Mouse (Mus musculus): ENCODE measurements around the gene Neb.
A peak's percentile ranks its signal among the peaks of the same experiment; 100 is the strongest.

Gene Neb

DNA sequence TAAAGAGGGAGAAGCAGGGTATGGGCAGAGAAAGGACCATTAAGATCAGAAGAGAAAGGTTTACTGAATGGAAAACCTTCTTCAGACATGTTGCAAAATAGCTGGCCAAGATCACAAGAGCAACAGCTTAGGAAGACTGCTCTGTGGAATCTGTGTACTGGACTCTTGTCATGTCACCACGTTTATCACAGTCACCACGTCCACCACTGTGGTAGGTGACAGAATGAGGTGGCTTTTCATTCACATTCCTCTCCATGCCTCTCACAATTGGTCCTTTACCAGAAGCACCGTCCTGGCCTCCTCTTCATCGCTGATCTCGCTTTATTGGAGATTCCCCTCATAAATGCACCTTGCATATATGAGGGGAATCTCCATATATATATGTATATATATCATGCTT lies 71.6 kb downstream of the Neb start:
- no peak for DNase-seq (ENCODE audit: low spot score in 2 of 2)

DNA sequence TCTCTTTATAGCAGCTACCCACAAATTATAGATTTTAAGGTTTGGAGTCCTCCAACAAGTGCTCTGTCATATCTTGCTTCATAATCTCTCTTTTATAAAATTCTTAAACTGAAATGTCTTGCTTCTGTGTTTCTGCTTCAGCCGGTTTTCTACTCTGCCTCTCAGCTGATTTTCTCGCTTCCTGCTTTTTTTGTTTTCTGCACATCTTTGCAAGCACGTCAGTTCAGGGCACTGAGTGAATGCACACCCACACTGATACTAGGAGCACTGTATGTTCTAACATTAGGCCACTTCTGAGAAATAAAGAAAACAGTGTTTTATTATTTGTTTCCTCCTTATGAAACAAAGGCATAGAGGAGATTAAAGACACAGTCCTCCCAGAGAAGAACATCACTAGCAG lies 73.7 kb downstream of the Neb start:
- DNase-seq (ENCODE audit: low spot score in 2 of 2), result no peak

DNA sequence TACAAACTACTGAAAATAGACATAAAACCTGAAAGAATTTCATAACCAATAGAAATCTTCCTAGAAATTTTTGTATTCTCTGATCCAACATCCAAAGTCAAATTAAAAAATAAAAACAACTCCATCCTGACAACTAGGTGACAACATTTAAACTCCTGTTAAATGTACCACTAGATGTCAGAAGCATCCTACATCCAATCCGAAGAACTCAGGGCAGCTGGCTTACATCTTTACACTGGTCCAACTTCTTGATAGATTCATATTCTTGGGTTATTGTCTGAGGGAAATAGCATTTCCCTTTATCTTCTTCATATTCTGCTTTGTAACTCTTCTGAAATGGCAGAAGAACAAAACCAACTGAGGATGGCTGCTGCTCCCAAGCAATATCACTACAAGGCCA lies 74.9 kb downstream of the Neb start:
- no peak for DNase-seq (ENCODE audit: low spot score in 2 of 2)

DNA sequence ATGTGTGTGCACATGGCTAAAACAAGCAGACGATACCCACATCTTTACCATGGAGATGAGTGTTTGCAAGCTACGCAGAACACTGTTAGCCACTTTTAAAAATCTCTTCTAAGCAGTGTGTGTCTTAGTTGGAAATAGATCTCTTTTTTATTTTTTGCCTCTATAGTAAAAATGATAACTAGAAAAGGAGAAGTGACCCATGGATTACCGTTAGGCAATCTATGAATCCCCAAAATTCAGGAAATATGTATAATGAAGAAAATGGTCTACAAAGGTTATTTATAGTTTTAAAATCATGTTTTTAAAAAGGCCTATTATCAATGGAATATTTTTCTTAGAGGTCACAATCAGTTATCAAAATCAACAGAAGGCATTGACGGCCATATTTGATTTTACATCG lies 80.3 kb downstream of the Neb start:
- DNase-seq (ENCODE audit: low spot score in 2 of 2), result no peak

DNA sequence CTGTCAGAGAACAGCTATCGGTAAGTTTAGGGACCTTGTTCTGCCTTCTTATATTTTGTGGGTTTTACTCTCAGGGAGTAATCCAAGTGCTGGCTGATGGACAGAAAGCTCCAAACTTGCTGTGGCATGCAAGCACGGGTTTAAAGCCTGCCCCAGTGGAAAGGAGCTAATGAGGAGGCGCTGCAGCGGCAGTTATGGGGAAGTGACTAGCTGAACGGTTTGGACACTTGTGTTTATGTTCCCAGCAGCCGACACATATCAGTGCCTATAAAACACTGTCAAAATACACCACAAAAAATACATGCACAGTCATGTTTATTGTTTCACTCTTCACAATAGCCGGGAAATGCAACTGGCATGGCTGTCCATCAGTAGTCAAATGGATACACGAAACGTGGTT lies 81.5 kb downstream of the Neb start:
- DNase-seq (ENCODE audit: low spot score in 2 of 2), result no peak

DNA sequence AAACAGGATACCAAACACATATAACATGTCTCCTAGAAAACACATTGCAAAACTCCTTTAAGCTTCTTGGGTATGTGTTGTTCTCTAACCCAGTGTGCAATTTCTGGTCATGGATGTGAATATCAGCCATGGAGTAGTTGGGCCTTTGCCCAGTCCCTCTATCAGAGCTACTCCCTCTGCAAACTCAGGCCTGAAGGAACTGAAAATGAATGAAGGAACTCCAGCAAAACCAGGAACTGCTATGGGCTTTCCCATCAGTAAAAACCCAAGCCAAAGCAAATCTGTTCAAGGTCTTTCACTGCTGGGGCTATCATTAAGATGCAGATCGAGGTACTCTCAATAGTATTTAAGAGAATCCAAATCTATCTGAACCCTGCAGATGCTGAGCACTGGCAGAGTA lies 90.8 kb downstream of the Neb start:
- no peak for DNase-seq (ENCODE audit: low spot score in 2 of 2)

DNA sequence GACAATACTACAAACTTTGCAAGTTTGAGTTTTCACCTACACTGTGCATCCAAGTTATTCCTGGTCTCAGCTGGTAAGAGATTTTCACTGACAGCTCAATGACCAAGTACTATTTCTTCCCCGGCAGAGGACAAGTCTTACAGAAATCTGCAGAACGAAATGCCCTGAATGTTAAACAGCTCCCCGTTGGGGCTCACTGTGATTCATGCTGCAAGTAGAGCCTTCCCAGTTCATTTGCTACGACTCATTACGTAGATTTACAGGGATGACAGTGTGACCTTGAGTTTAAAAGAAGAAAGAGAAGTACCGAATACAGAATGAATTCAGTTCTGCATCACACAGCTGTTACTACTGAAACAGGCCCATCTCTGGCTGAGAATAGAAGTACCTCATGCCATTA lies 91.9 kb downstream of the Neb start:
- DNase-seq (ENCODE audit: low spot score in 2 of 2), result no peak

DNA sequence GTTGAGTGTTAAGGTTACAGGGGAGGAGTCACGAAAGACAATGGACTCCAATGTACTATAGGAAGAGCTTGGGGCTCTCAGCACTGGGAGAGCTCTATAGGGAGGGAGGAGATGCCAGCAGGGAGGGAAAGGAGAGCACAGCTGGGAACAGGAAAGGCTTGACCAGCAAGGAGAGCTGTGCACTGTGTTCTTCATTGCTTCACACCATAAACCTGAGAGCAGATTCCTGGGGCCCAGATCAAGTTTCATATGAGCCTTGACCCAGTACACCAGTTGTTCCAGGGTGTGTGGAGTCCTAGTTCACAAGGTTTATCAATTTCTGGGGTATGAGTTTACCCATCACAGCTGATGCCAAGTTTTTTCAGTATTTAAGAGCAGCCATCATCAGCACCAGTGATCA lies 106.1 kb downstream of the Neb start:
- no peak for DNase-seq (ENCODE audit: low spot score in 2 of 2)

DNA sequence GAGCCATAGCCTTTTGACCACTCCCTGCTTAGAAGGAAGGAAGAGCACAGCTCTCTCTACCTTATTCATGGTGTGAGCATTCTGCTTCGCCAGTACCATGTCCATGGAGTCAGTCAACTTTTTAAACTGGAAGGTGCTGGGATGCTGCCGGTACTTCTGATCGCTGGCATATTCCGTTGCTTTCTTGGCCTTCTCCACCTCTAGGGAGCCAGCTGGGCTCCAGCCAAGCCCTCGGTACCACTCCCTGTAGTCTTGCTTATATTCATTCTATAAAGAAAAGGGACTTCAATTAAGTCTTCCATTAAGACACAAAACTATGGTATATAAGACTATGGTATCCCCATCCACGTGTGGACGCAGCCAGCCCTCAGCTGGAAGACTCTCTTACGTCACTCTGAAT lies 107.4 kb downstream of the Neb start:
- no peak for DNase-seq (ENCODE audit: low spot score in 2 of 2)

DNA sequence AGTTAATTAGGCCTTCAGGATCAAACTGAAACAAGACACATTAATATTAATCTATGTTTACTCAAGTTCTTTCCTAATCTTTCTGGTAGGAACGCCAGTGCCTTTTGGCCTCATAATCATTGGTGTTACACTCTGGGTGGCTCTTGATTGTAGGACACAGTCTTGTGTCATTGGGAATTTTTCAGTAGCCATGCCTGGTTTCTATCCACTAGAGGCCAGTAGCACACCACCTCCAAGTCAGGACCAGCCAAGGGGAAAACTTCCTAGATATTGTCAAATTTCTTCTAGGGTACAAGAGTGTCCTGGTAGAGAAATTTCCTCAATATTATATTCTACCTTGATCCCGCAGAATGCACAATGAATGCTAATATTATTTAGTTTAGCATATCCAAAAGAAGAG lies 116.1 kb downstream of the Neb start:
- no peak for DNase-seq (ENCODE audit: low spot score in 2 of 2)

DNA sequence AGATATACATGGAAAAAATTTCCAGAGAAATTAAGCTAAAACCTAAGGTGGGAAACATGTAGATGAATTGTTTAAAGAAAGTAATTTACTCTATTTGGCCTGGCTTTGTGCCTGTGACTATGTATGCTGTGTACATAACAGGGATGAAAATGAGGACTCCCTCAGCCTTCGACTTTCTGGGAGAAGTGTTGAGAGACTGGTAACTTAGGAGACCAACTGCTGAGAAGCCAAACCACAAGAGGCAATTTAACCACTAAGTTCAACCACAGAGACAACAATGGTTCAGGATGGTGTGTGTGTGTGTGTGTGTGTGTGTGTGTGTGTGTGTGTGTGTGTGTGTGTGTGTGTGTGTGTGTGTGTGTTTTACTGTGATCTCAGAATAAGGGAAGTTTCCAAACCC lies 126.2 kb downstream of the Neb start:
- DNase-seq (ENCODE audit: low spot score in 2 of 2), result no peak

DNA sequence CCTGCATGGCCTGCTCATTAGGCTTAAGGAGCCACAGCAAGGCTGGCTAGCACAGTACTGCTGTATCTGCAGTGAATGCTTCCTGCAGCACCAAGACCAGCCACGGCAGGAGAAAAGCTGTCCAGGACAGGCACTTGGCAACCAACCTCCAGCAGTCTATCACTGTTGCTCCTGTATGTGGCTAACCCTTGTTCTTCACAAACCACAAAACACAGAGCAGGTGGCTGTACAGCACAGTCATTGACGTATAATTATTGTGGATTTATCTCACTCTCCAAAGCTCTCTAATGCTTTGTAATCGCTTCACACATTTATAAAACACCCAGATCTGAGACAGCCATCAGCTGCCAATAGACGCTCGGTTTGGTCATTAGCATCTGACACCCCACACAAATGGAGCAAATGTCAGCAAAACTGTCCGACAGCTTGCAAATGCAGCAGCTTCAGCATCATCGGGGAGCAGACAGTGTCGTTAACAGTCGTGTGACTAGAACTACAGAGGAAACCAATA lies 129.9 kb downstream of the Neb start:
- DNase-seq (ENCODE audit: low spot score in 2 of 2), result no peak

DNA sequence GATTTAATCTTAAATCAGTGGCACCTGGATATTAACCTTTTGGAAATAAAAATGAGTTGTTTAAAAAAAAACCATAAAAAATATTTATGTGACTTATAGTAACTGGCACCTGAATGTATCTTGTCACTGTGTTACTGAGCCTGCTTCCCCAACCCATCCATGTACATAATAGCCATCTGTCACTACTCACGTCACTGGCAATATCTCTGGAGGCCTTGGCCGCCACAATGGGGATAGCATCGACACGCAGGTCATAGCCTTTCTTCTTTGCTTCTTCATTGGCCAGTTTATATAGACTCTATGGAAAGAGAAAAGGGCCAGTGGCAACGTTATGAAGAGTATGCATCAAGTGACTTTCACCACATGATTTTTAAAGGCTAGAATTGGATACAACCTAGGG lies 133.2 kb downstream of the Neb start:
- no peak for DNase-seq (ENCODE audit: low spot score in 2 of 2)

DNA sequence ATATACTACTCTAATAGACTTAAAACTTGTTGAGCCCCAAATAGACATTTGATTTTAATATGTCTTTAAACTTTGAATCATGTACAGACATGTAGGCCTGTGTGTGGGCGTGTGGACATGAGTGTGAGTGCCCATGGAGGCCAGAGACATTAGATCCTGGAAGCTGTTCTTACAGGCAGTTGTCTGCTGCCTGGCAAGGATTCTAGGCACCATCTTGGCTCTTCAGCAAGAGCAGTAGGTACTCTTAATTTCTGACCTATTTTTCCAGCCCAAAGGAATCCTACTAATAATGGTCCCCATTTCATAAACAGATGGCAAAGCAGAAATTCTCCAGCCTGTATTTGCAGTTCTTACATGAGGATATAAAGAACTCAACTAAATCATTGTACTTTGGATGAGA lies 135.6 kb downstream of the Neb start:
- no peak for DNase-seq (ENCODE audit: low spot score in 2 of 2)

DNA sequence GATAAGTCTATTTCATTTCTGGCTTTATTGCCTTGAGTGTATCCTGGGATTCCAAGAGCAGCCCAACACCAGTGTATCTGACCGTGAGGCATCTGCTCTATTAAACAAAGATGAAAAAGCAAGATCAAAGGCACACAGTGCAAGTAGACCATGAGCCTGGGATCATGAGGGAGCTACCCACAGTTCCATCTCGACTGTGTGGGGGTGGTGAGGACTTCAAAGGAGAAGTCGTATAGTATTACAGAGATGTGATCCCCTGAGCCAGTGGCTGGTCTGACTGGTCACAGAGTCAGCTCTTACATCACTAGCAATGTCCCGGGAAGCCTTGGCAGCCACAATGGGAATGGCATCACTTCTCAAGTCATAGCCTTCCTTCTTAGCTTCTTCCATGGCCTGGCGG lies 140.4 kb downstream of the Neb start:
- DNase-seq (ENCODE audit: low spot score in 2 of 2), result no peak

DNA sequence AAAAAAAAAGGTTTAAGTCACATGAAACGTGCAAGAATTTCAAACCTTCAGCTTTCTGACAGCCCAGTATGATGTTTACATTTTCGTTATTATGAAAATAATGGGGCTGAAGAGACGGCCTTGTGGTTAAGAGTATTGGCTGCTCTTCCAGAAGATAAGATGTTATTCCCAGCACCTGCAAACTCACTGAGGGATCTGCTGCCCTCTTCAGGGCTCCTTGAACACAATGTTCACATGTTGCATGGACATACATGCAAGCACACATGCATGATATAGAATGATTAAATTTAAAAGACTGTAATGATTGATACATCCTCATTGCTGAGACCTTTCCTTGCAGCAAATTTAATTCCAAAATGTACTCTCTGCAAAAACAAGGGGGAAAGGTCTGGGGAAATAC lies 150.7 kb downstream of the Neb start:
- no peak for DNase-seq (ENCODE audit: low spot score in 2 of 2)

DNA sequence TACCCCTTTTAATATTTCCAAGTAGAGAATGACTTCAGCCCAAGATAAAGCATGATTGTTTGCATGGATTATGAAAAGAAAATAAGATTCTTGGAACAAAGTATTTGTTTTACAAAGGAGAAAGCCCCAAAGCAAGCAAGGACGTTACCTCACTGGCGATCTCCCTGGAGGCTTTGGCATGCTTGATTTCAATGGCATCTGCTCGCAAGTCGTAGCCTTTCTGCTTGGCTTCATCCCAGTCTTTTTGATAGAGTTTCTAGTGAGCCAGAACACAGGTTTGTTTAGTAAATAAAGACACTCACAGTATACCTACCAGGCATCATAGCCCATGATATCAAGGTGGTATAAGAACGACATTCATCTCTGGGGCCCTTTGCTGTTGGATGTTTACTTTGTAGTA lies 153.9 kb downstream of the Neb start:
- DNase-seq (ENCODE audit: low spot score in 2 of 2), result no peak

DNA sequence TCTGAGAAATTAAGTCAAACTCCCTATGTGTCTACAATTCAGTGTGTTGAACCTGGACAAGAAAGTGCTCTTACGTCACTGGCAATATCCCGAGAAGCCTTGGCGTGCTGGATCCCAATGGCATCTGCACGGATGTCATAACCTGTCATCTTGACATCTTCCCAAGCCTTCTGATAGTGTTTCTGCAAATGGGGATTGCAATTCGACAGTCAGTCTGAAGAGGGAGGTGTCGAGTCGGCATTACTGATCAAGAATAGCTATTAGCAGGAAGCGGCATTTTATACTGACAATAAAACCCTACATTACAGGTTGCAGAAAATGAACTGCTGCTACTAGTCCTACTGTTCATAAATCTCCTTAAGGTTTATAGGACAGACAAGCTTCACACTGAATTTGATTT lies 158.2 kb downstream of the Neb start:
- DNase-seq (ENCODE audit: low spot score in 2 of 2), result peak in 1 of 2 experiments; percentile 34

DNA sequence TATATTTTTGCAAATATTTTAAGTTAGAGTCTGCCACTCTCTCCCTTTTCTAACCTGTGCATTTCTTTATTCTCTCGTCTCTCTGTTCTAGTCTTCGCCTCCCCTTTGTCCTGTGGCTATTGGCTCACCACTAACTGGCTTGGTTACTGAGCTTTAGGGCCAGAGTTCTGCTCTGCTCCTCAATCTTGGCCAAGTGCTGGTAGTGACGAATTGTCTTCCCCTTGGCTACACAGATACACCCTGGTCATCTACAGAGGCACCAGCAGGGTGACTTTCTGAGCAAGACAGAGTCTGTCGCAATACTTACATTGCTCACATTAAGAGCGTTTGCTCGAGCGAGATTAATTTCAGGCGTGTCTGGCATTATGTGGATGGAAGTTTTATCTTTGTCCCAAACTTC lies 162.3 kb downstream of the Neb start:
- no peak for DNase-seq (ENCODE audit: low spot score in 2 of 2)

DNA sequence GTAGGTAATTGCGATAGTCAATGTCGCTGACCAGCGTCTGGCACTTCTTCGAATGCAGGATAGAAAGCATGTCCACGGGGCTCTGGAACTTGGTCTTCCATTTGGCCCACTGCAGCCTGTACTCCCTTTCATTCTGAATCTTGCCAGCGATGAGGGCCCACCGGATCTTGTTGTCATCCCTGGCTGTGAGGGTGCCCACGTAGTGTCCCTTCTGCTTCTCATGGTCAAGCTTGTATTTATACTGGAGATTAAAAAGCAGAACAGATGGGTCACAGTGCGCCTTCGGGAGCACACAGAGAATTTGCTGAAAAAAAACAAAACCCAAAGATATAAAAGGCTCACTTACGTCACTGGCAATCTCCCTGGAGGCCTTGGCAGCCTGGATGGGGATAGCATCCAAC lies 165.7 kb downstream of the Neb start:
- no peak for DNase-seq (ENCODE audit: low spot score in 2 of 2)

DNA sequence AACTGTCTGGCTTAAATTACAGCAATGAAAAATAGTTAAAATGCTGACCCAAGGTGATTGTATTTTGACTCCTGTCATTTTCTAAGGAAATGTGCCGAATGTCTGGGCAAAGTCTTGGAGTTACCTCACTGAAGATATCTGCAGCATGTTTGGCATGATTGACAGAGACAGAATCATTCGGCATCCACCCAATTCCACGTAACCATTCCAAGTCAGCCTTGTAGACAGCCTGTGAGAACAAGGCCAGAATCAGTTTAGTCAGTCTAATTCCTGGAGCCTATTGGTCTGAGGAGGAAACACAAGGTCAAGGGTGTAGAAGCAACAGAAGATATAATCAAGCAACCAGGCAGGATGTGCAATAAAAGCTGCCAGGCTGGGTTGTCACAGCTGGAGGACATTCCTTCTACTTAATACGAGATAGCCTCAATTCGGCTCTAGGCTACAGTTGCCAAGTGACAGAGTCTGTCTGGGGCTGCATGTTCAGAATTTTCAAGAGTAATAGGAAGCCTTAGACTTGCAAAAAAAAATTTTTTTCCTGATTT lies 166.8 kb downstream of the Neb start:
- DNase-seq (ENCODE audit: low spot score in 2 of 2), result no peak

DNA sequence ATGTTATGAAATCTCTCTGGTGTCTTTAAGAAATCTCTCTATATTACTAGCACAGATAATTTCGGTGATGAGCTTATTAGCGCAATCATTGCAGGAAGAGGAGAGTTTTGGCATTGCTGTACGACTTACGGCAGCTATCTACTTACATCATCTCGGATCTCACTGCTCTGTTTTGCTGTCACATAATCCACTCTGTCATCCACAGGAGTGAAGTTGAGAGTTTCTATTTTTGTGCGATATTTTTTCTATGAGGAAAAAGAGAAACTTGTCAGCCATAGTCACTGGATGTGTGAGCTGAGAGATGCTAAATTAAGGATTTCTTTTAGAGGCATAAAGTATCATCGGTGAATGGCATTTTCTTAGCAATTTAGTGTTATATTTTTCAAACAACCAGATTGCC lies 167.6 kb downstream of the Neb start:
- no peak for DNase-seq (ENCODE audit: low spot score in 2 of 2)

DNA sequence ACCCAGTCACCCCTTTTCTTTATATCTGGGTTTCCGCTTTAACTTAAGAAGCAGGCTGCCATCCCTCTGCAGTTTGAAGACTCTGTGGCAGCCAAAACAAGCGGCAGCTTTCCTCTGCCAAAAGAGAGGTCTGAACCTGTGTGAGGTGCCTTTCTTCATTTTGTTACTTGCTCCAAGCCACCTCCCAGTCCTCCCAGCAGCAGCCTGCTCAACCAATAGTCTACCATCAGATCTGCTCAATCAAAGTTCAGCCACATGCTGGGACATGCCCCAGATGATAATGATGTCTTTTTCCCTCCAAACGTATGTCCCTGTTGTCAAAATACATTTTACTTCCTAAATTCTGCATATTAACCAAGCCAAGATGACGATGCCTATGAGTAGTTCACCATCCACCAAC lies 173.3 kb downstream of the Neb start:
- DNase-seq (ENCODE audit: low spot score in 2 of 2), result no peak

DNA sequence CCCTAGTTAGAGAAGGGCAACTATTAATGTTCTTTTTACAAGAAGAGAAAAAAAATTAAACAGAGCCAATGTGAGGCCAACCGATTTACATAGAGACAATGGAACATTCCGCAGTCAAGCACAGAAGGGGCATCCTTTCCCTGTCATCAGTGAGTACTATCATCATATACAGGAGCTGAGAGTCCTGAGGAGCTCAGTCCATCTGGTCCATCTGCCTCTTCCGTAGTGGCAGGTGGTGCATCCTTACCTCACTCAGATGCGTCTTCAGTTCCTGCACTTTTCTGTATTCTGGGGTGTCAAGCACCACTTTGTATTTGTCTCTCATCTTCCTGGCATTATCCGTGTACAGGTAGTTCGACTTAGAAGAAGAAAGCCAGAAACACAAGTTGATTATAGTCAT lies 184.6 kb downstream of the Neb start:
- DNase-seq (ENCODE audit: low spot score in 2 of 2), result no peak

DNA sequence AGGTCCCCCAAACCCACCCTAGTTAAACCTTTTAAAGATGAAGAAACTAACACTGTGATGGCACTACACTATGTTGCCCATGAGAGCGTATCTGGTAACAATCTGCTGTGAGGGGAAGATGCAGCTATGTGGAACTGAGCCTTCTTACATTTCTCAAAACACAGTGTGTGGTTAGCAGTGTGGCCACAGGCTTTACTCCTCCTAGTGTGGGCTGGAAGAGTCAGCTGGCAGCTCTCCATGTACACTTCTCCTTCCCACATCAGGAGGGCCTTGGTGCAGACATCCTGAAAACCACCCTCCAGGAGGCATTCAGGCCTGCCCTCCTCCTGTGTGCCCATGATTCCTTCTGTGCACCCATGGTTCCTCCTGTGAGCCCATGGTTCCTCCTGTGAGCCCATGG lies 198.6 kb downstream of the Neb start:
- DNase-seq (ENCODE audit: low spot score in 2 of 2), result no peak

All from spleen, postnatal 10 days (tissue).